Mouse (Mus musculus): Measurements from ENCODE around the gene Thap11. TPM values are rescaled to one million over a fixed set of nuclear protein-coding genes. Genes with fewer than 3 reads are reported as not detected.

Thap11 gene
- polyA plus RNA-seq, 1 experiment from 2014 or later, result 36.8 TPM

DNA sequence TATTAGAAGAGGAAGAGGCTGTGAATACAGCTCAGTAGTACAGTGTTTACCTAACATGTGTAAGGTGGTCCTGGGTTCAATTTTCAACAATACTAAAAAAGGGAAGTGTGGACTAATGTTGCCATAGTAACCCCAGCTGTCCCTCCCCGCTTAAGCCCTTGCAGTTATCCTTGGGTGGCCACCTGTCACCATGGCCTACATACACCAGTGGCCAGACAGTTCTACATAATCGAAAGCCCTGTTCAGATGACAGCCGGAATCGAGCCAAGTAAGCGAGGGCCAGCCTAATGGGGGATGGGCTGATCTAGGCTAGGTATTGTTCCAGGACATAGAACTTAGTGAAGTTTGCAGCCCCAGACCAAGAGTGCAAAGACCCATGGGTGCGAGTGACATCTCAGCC, 17.9 kb upstream of the Thap11 start:
- no peak overlapping the region for H3K27ac ChIP-seq (replicated peaks)
- no peaks in the 10 kb centered on the region for H3K36me3 ChIP-seq (ENCODE audit: control insufficient read depth, insufficient read depth, low read length)
- 78% methylated on average over 6 of the region's 6 CpGs for WGBS
- H3K9me3 ChIP-seq (ENCODE audit: control insufficient read depth, low read length), result no peaks in the 10 kb centered on the region
- DNase-seq (ENCODE audit: low spot score) (no peak), ATAC-seq (ENCODE audit: low FRiP score, low TSS enrichment) (no peak)
- H3K4me1 ChIP-seq (replicated peaks; ENCODE audit: control insufficient read depth, insufficient read depth), result no peaks in the 10 kb centered on the region
- H3K9ac ChIP-seq (ENCODE audit: low read length), result no peak overlapping the region
- no peak overlapping the region for H3K4me2 ChIP-seq (replicated peaks; ENCODE audit: low read depth)
- no peak overlapping the region for H3K4me3 ChIP-seq (ENCODE audit: low read depth, low read length)
- TF ChIP-seq EP300 (optimal IDR thresholded peaks at IDR 0.05) (no peak), CTCF (IDR thresholded peaks at IDR 0.05; ENCODE audit: low read depth) (no peak)
- H3K27me3 ChIP-seq (ENCODE audit: control insufficient read depth, insufficient read depth, low read length), result no peaks in the 10 kb centered on the region

DNA sequence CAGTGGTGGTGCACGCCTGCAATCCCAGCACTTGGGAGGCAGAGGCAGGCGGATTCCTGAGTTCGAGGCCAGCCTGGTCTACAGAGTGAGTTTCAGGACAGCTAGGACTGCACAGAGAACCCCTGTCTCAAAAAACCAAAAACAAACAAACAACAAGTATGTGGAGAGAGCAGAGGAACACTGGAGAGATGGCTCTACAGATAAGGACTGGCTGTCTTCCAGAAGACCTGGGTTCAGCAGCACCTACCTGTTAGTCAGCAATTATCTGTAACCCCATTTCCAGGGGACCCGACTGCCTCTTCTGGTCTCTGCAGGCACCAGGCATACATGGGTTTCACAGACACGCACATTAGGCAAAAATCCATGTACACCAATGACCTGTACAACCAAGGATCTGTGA, 15.7 kb upstream of the Thap11 start:
- DNase-seq (ENCODE audit: low spot score), result no peak
- Histone ChIP-seq H3K27me3 (ENCODE audit: control insufficient read depth, insufficient read depth, low read length) (no peaks in the 10 kb centered on the region), H3K9me3 (ENCODE audit: control insufficient read depth, low read length) (no peaks in the 10 kb centered on the region), H3K36me3 (ENCODE audit: control insufficient read depth, insufficient read depth, low read length) (peaks cover 6% of the 10 kb centered on the region), H3K27ac (replicated peaks) (no peak overlapping the region), H3K9ac (ENCODE audit: low read length) (no peak overlapping the region), H3K4me3 (ENCODE audit: low read depth, low read length) (no peak overlapping the region), H3K4me2 (replicated peaks; ENCODE audit: low read depth) (no peak overlapping the region), H3K4me1 (replicated peaks; ENCODE audit: control insufficient read depth, insufficient read depth) (no peaks in the 10 kb centered on the region)
- 90% methylated on average over 5 of the region's 5 CpGs for WGBS
- ATAC-seq (ENCODE audit: low FRiP score, low TSS enrichment), result no peak
- TF ChIP-seq EP300 (optimal IDR thresholded peaks at IDR 0.05) (no peak), CTCF (IDR thresholded peaks at IDR 0.05; ENCODE audit: low read depth) (no peak)

DNA sequence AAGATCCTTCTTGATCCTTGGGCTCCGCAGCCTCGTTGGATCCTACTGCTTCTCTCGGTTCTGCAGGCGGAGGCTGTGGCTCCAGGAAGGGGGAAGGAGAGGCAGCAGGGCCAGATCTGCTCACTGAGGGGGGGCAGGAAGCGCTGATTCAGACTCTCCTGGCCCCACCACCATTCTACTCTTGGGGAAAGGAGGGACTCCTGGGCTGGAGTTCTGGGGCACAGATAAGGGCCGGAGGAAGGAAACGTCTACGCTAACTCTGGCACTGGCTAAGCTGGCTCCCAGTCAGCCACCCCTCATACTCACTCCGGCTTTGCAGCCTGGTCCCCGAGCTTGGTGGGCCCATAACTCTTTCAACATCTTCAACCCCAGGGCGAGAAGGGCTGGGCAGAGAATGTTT, 8.3 kb upstream of the Thap11 start:
- no peak for DNase-seq (ENCODE audit: low spot score)
- no peak overlapping the region for H3K4me2 ChIP-seq (replicated peaks; ENCODE audit: low read depth)
- 89% methylated on average over 11 of the region's 11 CpGs for WGBS
- H3K36me3 ChIP-seq (ENCODE audit: control insufficient read depth, insufficient read depth, low read length), result peaks cover 13% of the 10 kb centered on the region
- TF ChIP-seq CTCF (IDR thresholded peaks at IDR 0.05; ENCODE audit: low read depth), result no peak
- TF ChIP-seq EP300 (optimal IDR thresholded peaks at IDR 0.05), result no peak
- no peak for ATAC-seq (ENCODE audit: low FRiP score, low TSS enrichment)
- no peak overlapping the region for H3K9ac ChIP-seq (ENCODE audit: low read length)
- H3K27me3 ChIP-seq (ENCODE audit: control insufficient read depth, insufficient read depth, low read length), result no peaks in the 10 kb centered on the region
- H3K9me3 ChIP-seq (ENCODE audit: control insufficient read depth, low read length), result no peaks in the 10 kb centered on the region
- no peak overlapping the region for H3K27ac ChIP-seq (replicated peaks)
- H3K4me3 ChIP-seq (ENCODE audit: low read depth, low read length), result no peak overlapping the region
- H3K4me1 ChIP-seq (replicated peaks; ENCODE audit: control insufficient read depth, insufficient read depth), result peaks cover 2% of the 10 kb centered on the region; the same call in 1 of the 2 replicates

DNA sequence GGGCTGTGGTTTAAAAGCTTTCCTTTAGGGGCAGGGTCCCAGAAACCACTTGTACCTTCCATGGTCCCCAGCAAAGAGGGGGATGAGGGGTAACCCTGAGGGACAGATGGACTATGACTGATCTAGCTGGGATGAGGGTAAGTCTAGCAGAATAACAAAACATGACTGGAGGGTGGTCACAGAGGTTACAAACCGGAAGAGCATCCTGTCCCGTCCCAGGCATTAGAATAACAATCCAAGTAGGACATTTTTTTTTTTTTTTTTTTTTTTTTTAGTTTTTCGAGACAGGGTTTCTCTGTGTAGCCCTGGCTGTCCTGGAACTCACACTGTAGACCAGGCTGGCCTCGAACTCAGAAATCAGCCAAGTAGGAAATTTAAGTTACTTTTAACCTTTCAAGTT, 4.9 kb upstream of the Thap11 start:
- TF ChIP-seq CTCF (IDR thresholded peaks at IDR 0.05; ENCODE audit: low read depth), result no peak
- no peak for TF ChIP-seq EP300 (optimal IDR thresholded peaks at IDR 0.05)
- Histone ChIP-seq H3K27me3 (ENCODE audit: control insufficient read depth, insufficient read depth, low read length) (no peaks in the 10 kb centered on the region), H3K4me3 (ENCODE audit: low read depth, low read length) (no peak overlapping the region), H3K9ac (ENCODE audit: low read length) (no peak overlapping the region), H3K4me2 (replicated peaks; ENCODE audit: low read depth) (no peak overlapping the region), H3K36me3 (ENCODE audit: control insufficient read depth, insufficient read depth, low read length) (no peaks in the 10 kb centered on the region; the same call in 1 of the 2 replicates), H3K9me3 (ENCODE audit: control insufficient read depth, low read length) (no peaks in the 10 kb centered on the region), H3K4me1 (replicated peaks; ENCODE audit: control insufficient read depth, insufficient read depth) (peaks cover 2% of the 10 kb centered on the region; the same call in 1 of the 2 replicates), H3K27ac (replicated peaks) (no peak overlapping the region)
- whole genome bisulfite sequencing, result 70% methylated on average over 4 of the region's 4 CpGs
- no peak for ATAC-seq (ENCODE audit: low FRiP score, low TSS enrichment)
- no peak for DNase-seq (ENCODE audit: low spot score)

DNA sequence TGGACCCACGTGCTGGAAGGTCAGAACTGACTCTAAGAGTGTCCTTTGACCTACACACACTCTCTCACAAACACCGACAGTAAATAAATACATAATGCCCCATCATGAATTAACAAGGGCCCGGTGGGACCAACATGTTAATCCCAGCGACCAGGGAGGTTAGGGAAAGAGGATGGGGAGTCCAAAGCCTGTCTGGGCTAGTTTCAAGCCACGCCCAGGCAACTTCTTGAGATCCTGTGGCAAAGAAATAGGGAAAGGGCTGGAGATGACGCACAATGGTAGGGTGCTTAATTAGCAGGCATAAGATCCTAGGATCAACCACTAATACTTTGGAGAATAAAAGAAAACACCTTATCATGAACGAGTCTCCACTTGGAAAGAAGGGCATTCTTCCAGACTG, 4.3 kb upstream of the Thap11 start:
- H3K27ac ChIP-seq (replicated peaks), result no peak overlapping the region
- no peaks in the 10 kb centered on the region for H3K9me3 ChIP-seq (ENCODE audit: control insufficient read depth, low read length)
- DNase-seq (ENCODE audit: low spot score) (no peak), ATAC-seq (ENCODE audit: low FRiP score, low TSS enrichment) (no peak)
- H3K4me2 ChIP-seq (replicated peaks; ENCODE audit: low read depth), result 0 out of 2 replicates have a peak overlapping the region, but pooled peaks have one; percentile 5
- H3K9ac ChIP-seq (ENCODE audit: low read length), result no peak overlapping the region
- TF ChIP-seq CTCF (IDR thresholded peaks at IDR 0.05; ENCODE audit: low read depth) (no peak), EP300 (optimal IDR thresholded peaks at IDR 0.05) (no peak)
- H3K27me3 ChIP-seq (ENCODE audit: control insufficient read depth, insufficient read depth, low read length), result no peaks in the 10 kb centered on the region
- peaks cover 2% of the 10 kb centered on the region; the same call in 1 of the 2 replicates for H3K4me1 ChIP-seq (replicated peaks; ENCODE audit: control insufficient read depth, insufficient read depth)
- H3K36me3 ChIP-seq (ENCODE audit: control insufficient read depth, insufficient read depth, low read length), result no peaks in the 10 kb centered on the region; the same call in 1 of the 2 replicates
- no peak overlapping the region for H3K4me3 ChIP-seq (ENCODE audit: low read depth, low read length)
- 55% methylated on average over 7 of the region's 7 CpGs for WGBS

DNA sequence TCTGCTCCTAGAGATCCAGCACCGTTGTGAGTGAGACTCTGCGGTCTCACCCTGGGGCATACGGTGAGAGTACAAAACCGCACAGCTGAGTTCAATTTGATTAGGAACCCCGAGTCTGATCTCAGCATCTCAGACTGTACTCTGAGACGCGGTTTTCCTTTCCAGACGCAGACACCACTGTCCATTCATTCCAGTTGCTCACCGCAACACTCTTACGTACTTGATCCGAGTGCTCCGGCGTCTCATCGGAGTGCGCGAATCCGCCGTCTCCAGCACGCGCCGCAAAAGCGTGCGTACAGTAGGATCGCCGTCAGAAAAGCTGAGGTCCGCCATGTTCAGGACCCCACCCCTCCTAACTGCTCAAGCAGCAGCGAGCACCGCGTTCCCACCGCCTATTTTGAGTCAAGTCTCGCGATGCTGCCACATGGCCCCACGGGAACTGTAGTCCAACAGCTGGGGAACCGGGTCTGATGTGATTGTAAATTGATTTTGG, 3.2 kb upstream of the Thap11 start:
- DNase-seq (ENCODE audit: low spot score) (peak; percentile 88), ATAC-seq (ENCODE audit: low FRiP score, low TSS enrichment) (peak; percentile 65; the same call in 1 of the 2 replicates)
- Histone ChIP-seq H3K27ac (replicated peaks) (peak overlapping the region; percentile 13; the same call in 1 of the 2 replicates), H3K4me1 (replicated peaks; ENCODE audit: control insufficient read depth, insufficient read depth) (peaks cover 4% of the 10 kb centered on the region; the same call in 1 of the 2 replicates), H3K9me3 (ENCODE audit: control insufficient read depth, low read length) (no peaks in the 10 kb centered on the region), H3K4me3 (ENCODE audit: low read depth, low read length) (peak overlapping the region; percentile 55), H3K4me2 (replicated peaks; ENCODE audit: low read depth) (peak overlapping the region; percentile 67), H3K27me3 (ENCODE audit: control insufficient read depth, insufficient read depth, low read length) (no peaks in the 10 kb centered on the region), H3K36me3 (ENCODE audit: control insufficient read depth, insufficient read depth, low read length) (no peaks in the 10 kb centered on the region; the same call in 1 of the 2 replicates), H3K9ac (ENCODE audit: low read length) (peak overlapping the region; percentile 59)
- no peak for TF ChIP-seq CTCF (IDR thresholded peaks at IDR 0.05; ENCODE audit: low read depth)
- peak; percentile 83 for TF ChIP-seq EP300 (optimal IDR thresholded peaks at IDR 0.05)
- WGBS, result under 1% methylated on average over 34 of the region's 34 CpGs
